Mouse (Mus musculus): ENCODE data around the gene Tmem158. TPM values are rescaled to one million over a fixed set of nuclear protein-coding genes. Genes with fewer than 3 reads are reported as not detected.

Tmem158 gene
- polyA plus RNA-seq (2015; fragmentation: Nextera tagmentation; extraction: Ambion mirVana): 0.71 and 0.75 TPM in 2 replicates

GRCm38 (mm10) chr9:123260611-123261021 lies at the start of gene Tmem158:
Tmem158 (minus strand) TSS chr9:123260764.
- WGBS (ENCODE audit: insufficient replicate concordance): 0% methylated on average over 39 of the region's 40 CpGs
- H3K9ac ChIP-seq (ENCODE audit: low read depth, low read length): peak within 1 kb of the TSS; percentile 44; the same call in 1 of the 2 replicates
- H3K4me1 ChIP-seq (ENCODE audit: control insufficient read depth, low read depth, low read length): peaks cover 10% of the 10 kb centered on the region
- H3K36me3 ChIP-seq (ENCODE audit: control insufficient read depth, insufficient read depth): no peaks in the 10 kb centered on the region
- no peaks in the 10 kb centered on the region for H3K9me3 ChIP-seq (replicated peaks; ENCODE audit: control insufficient read depth, low read length)
- peak within 1 kb of the TSS; percentile 67 for H3K4me3 ChIP-seq (ENCODE audit: low read depth, low read length)
- H3K27me3 ChIP-seq (ENCODE audit: control insufficient read depth, insufficient read depth, low read depth, low read length): peaks cover 32% of the 10 kb centered on the region
- H3K27ac ChIP-seq (ENCODE audit: low read length): no peak within 1 kb of the TSS
- peak within 1 kb of the TSS; percentile 87 for H3K4me2 ChIP-seq (ENCODE audit: low read depth, low read length)
- ATAC-seq (ENCODE audit: low read depth): peak; percentile 88

- ATAC-seq (ENCODE audit: low read depth): no peak
- 43% methylated on average over 2 of the region's 2 CpGs for WGBS (ENCODE audit: insufficient replicate concordance)
Observed at GRCm38 (mm10) chr9:123309685-123310365, 49.3 kb upstream of the Tmem158 start.

GRCm38 (mm10) chr9:123309073-123309472 lies 48.5 kb upstream of the Tmem158 start:
- no peaks in the 10 kb centered on the region for H3K36me3 ChIP-seq (ENCODE audit: control insufficient read depth, insufficient read depth)
- no peak overlapping the region for H3K4me2 ChIP-seq (ENCODE audit: low read depth, low read length)

More at GRCm38 (mm10) chr9:123309685-123310365, 49.3 kb upstream of the Tmem158 start:
- Histone ChIP-seq H3K4me2 (ENCODE audit: low read depth, low read length) (no peak overlapping the region), H3K27ac (ENCODE audit: low read length) (no peak overlapping the region), H3K36me3 (ENCODE audit: control insufficient read depth, insufficient read depth) (no peaks in the 10 kb centered on the region), H3K4me3 (ENCODE audit: low read depth, low read length) (no peak overlapping the region), H3K9ac (ENCODE audit: low read depth, low read length) (no peak overlapping the region), H3K4me1 (ENCODE audit: control insufficient read depth, low read depth, low read length) (no peaks in the 10 kb centered on the region), H3K9me3 (replicated peaks; ENCODE audit: control insufficient read depth, low read length) (no peaks in the 10 kb centered on the region), H3K27me3 (ENCODE audit: control insufficient read depth, insufficient read depth, low read depth, low read length) (no peaks in the 10 kb centered on the region)

GRCm38 (mm10) chr9:123304917-123305316 lies 44.4 kb upstream of the Tmem158 start:
- 71% methylated on average over 8 of the region's 8 CpGs for WGBS (ENCODE audit: insufficient replicate concordance)
- no peak overlapping the region for H3K4me3 ChIP-seq (ENCODE audit: low read depth, low read length)
- H3K27ac ChIP-seq (ENCODE audit: low read length): no peak overlapping the region
- H3K9me3 ChIP-seq (replicated peaks; ENCODE audit: control insufficient read depth, low read length): no peaks in the 10 kb centered on the region
- H3K27me3 ChIP-seq (ENCODE audit: control insufficient read depth, insufficient read depth, low read depth, low read length): no peaks in the 10 kb centered on the region
- no peak overlapping the region for H3K9ac ChIP-seq (ENCODE audit: low read depth, low read length)
- H3K4me1 ChIP-seq (ENCODE audit: control insufficient read depth, low read depth, low read length): no peaks in the 10 kb centered on the region
- no peak for ATAC-seq (ENCODE audit: low read depth)
- no peaks in the 10 kb centered on the region for H3K36me3 ChIP-seq (ENCODE audit: control insufficient read depth, insufficient read depth)
- H3K4me2 ChIP-seq (ENCODE audit: low read depth, low read length): no peak overlapping the region

More at GRCm38 (mm10) chr9:123309073-123309472, 48.5 kb upstream of the Tmem158 start:
- 39% methylated on average over 5 of the region's 5 CpGs for WGBS (ENCODE audit: insufficient replicate concordance)
- no peaks in the 10 kb centered on the region for H3K9me3 ChIP-seq (replicated peaks; ENCODE audit: control insufficient read depth, low read length)
- H3K27ac ChIP-seq (ENCODE audit: low read length): no peak overlapping the region
- no peaks in the 10 kb centered on the region for H3K27me3 ChIP-seq (ENCODE audit: control insufficient read depth, insufficient read depth, low read depth, low read length)
- no peak overlapping the region for H3K9ac ChIP-seq (ENCODE audit: low read depth, low read length)
- ATAC-seq (ENCODE audit: low read depth): no peak
- no peak overlapping the region for H3K4me3 ChIP-seq (ENCODE audit: low read depth, low read length)
- H3K4me1 ChIP-seq (ENCODE audit: control insufficient read depth, low read depth, low read length): no peaks in the 10 kb centered on the region

- Histone ChIP-seq H3K4me3 (ENCODE audit: low read depth, low read length) (no peak overlapping the region), H3K27me3 (ENCODE audit: control insufficient read depth, insufficient read depth, low read depth, low read length) (no peaks in the 10 kb centered on the region), H3K4me2 (ENCODE audit: low read depth, low read length) (no peak overlapping the region), H3K4me1 (ENCODE audit: control insufficient read depth, low read depth, low read length) (no peaks in the 10 kb centered on the region), H3K9ac (ENCODE audit: low read depth, low read length) (no peak overlapping the region), H3K9me3 (replicated peaks; ENCODE audit: control insufficient read depth, low read length) (no peaks in the 10 kb centered on the region), H3K27ac (ENCODE audit: low read length) (no peak overlapping the region), H3K36me3 (ENCODE audit: control insufficient read depth, insufficient read depth) (no peaks in the 10 kb centered on the region)
- 74% methylated on average over 7 of the region's 7 CpGs for WGBS (ENCODE audit: insufficient replicate concordance)
- ATAC-seq (ENCODE audit: low read depth): no peak
Observed at GRCm38 (mm10) chr9:123303952-123304351, 43.4 kb upstream of the Tmem158 start.

- 53% methylated on average over 2 of the region's 2 CpGs for WGBS (ENCODE audit: insufficient replicate concordance)
- no peaks in the 10 kb centered on the region for H3K36me3 ChIP-seq (ENCODE audit: control insufficient read depth, insufficient read depth)
- no peaks in the 10 kb centered on the region for H3K9me3 ChIP-seq (replicated peaks; ENCODE audit: control insufficient read depth, low read length)
- H3K4me2 ChIP-seq (ENCODE audit: low read depth, low read length): no peak overlapping the region
- no peak overlapping the region for H3K27ac ChIP-seq (ENCODE audit: low read length)
- H3K27me3 ChIP-seq (ENCODE audit: control insufficient read depth, insufficient read depth, low read depth, low read length): no peaks in the 10 kb centered on the region
- H3K4me3 ChIP-seq (ENCODE audit: low read depth, low read length): no peak overlapping the region
- H3K9ac ChIP-seq (ENCODE audit: low read depth, low read length): no peak overlapping the region
- no peak for ATAC-seq (ENCODE audit: low read depth)
- no peaks in the 10 kb centered on the region for H3K4me1 ChIP-seq (ENCODE audit: control insufficient read depth, low read depth, low read length)
Observed at GRCm38 (mm10) chr9:123302759-123303313, 42.3 kb upstream of the Tmem158 start.

- ATAC-seq (ENCODE audit: low read depth): no peak
- Histone ChIP-seq H3K36me3 (ENCODE audit: control insufficient read depth, insufficient read depth) (no peaks in the 10 kb centered on the region), H3K9ac (ENCODE audit: low read depth, low read length) (no peak overlapping the region), H3K4me1 (ENCODE audit: control insufficient read depth, low read depth, low read length) (no peaks in the 10 kb centered on the region), H3K27me3 (ENCODE audit: control insufficient read depth, insufficient read depth, low read depth, low read length) (no peaks in the 10 kb centered on the region), H3K9me3 (replicated peaks; ENCODE audit: control insufficient read depth, low read length) (no peaks in the 10 kb centered on the region), H3K4me3 (ENCODE audit: low read depth, low read length) (no peak overlapping the region), H3K4me2 (ENCODE audit: low read depth, low read length) (no peak overlapping the region), H3K27ac (ENCODE audit: low read length) (no peak overlapping the region)
- WGBS (ENCODE audit: insufficient replicate concordance): 79% methylated on average over 7 of the region's 7 CpGs
Observed at GRCm38 (mm10) chr9:123297862-123298261, 37.3 kb upstream of the Tmem158 start.

GRCm38 (mm10) chr9:123296229-123296628 lies 35.7 kb upstream of the Tmem158 start:
- H3K27me3 ChIP-seq (ENCODE audit: control insufficient read depth, insufficient read depth, low read depth, low read length): no peaks in the 10 kb centered on the region
- H3K36me3 ChIP-seq (ENCODE audit: control insufficient read depth, insufficient read depth): no peaks in the 10 kb centered on the region
- H3K4me3 ChIP-seq (ENCODE audit: low read depth, low read length): no peak overlapping the region
- no peak overlapping the region for H3K4me2 ChIP-seq (ENCODE audit: low read depth, low read length)
- H3K9ac ChIP-seq (ENCODE audit: low read depth, low read length): no peak overlapping the region
- H3K27ac ChIP-seq (ENCODE audit: low read length): no peak overlapping the region
- H3K9me3 ChIP-seq (replicated peaks; ENCODE audit: control insufficient read depth, low read length): no peaks in the 10 kb centered on the region
- H3K4me1 ChIP-seq (ENCODE audit: control insufficient read depth, low read depth, low read length): no peaks in the 10 kb centered on the region
- no peak for ATAC-seq (ENCODE audit: low read depth)

- WGBS (ENCODE audit: insufficient replicate concordance): 65% methylated on average over 5 of the region's 5 CpGs
- Histone ChIP-seq H3K4me3 (ENCODE audit: low read depth, low read length) (no peak overlapping the region), H3K36me3 (ENCODE audit: control insufficient read depth, insufficient read depth) (no peaks in the 10 kb centered on the region)
Observed at GRCm38 (mm10) chr9:123294581-123294980, 34.0 kb upstream of the Tmem158 start.

More at GRCm38 (mm10) chr9:123294581-123294980, 34.0 kb upstream of the Tmem158 start:
- no peaks in the 10 kb centered on the region for H3K27me3 ChIP-seq (ENCODE audit: control insufficient read depth, insufficient read depth, low read depth, low read length)
- no peak overlapping the region for H3K9ac ChIP-seq (ENCODE audit: low read depth, low read length)
- H3K9me3 ChIP-seq (replicated peaks; ENCODE audit: control insufficient read depth, low read length): no peaks in the 10 kb centered on the region
- ATAC-seq (ENCODE audit: low read depth): no peak
- no peaks in the 10 kb centered on the region for H3K4me1 ChIP-seq (ENCODE audit: control insufficient read depth, low read depth, low read length)
- H3K27ac ChIP-seq (ENCODE audit: low read length): no peak overlapping the region
- H3K4me2 ChIP-seq (ENCODE audit: low read depth, low read length): no peak overlapping the region

All from liver, embryonic 16.5 days (tissue).